Mouse (Mus musculus) left cerebral cortex, adult 8-10 months (tissue): ENCODE measurements around the gene Mgst1. TPM values are rescaled to one million over a fixed set of nuclear protein-coding genes. Genes with fewer than 3 reads are reported as not detected.

Experiments used
- DNase-seq, 2 experiments: peaks; one replicate each; pipeline ENCODE4 v3.0.0; 2022; ENCODE audit warnings: low spot score in 2 of 2
- total RNA-seq, 4 experiments: library from RNA; stranded (reverse); gene quantifications; 2 replicates each; pipeline ENCODE4 v1.2.4; 2022

Mgst1 gene
- 10 to 100 TPM; 12.8 to 19.0 (median 17.3) TPM for total RNA-seq

GRCm38 (mm10) chr6:138139930-138140329 is at the start of gene Mgst1:
Gene Mgst1, plus strand, starts transcription at chr6:138140316.
- DNase-seq: no peak

GRCm38 (mm10) chr6:138092432-138092831 is 47.7 kb upstream of the Mgst1 start:
- DNase-seq: no peak

- no peak for DNase-seq
Observed at GRCm38 (mm10) chr6:138095060-138095459, 45.1 kb upstream of the Mgst1 start.

DNA sequence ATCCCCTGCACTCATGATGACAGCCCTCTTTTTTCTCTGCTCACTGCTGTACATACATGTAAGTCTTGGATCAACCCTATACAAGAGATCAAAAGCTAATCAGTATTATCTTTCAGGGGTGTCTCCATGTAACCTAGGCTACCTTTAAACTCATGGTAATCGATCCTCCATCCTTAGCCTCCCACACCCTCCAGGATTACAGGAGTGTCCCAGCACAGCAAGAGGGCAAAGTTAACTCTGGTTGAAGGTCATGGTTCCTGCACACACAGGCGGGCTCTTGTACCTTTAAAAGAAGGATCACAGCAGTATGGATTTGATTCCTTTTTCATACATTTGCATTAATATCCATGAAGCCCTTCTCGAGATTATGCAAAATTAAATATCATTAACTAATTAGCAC is 40.5 kb upstream of the Mgst1 start:
- no peak for DNase-seq

- no peak for DNase-seq
Observed at GRCm38 (mm10) chr6:138101843-138102242, 38.3 kb upstream of the Mgst1 start.

DNA sequence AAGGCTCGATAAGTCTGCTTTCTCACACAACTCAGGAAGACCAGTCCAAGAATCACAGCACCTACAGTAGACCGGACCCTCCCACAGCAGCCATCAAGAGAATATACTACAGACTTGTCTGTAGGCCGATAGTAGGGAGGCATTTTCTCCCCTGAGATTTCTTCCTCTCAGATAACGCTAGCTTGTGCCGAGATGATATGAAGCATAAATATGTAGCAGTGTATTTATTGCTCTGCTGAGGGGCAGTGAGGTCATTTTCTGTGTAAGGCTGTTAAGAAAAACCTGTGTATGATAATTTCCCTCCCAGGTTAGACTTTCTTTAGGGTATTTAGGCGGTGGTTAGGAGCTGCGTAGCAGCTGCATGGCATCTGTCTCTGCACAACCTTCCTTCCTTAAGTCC is 37.2 kb upstream of the Mgst1 start:
- DNase-seq: no peak

- no peak for DNase-seq
Observed at GRCm38 (mm10) chr6:138104559-138104958, 35.6 kb upstream of the Mgst1 start.

DNA sequence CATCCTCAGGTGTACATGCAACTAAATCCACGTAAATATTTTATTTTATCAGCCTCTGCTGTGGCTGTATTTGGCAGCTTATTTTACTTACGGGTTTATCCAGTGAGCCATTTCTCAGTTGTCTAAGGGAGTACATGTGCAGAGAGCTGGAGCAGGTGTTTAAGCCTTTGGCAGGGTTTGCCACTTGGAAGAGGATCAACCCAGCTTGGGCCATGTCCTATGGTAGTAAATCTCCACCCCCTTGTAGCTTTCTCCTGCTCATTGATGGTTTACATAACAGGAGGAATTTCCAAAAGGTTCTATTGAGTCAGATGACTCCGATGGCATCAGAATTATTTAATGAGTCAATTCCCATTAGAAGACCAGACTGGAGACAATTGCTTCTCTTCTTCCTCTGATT is 22.6 kb upstream of the Mgst1 start:
- DNase-seq: no peak

GRCm38 (mm10) chr6:138128392-138129335 is 11.5 kb upstream of the Mgst1 start:
- DNase-seq: no peak

DNA sequence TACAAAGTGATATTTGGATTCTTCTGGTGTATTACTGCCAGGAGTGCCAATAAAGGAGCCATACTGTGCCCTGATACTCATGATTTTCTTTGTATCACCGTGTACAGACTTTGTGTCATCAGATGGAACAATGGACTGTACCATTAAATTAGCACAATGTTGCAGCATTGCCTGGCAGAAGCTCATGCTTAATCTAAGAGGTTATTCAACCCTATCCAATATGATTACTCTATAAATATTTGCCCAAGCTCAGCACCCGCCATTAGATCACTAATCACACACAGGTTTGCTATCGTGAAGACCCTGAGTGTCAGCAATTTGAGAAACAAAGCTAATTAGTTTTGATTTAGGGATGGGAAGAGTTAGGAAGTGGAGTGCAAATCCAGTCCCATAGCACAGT is 9.6 kb upstream of the Mgst1 start:
- no peak for DNase-seq

GRCm38 (mm10) chr6:138140336-138140735 is 220 bp downstream of the Mgst1 start:
- no peak for DNase-seq

GRCm38 (mm10) chr6:138141111-138141592 is 1.0 kb downstream of the Mgst1 start:
- no peak for DNase-seq

DNA sequence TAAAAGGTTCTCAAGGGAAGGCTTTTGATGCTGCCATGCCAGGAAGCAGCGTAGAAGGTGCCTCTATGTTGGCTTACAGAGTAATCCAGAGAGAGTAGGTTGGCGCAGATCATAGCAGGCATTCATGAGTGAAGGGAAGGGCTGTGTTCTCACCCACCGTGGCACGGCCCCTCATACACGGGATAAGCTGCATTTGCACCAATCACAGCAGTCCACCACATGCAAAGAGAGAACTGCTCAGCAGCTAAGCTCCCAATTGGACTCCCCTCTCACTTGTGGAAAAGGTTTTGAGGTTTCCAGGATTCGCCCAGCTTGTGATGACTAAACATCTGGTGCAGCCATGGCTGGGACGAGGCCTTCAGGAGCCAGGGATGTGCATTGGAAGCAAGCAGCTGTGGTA is 2.5 kb downstream of the Mgst1 start:
- DNase-seq: no peak

DNA sequence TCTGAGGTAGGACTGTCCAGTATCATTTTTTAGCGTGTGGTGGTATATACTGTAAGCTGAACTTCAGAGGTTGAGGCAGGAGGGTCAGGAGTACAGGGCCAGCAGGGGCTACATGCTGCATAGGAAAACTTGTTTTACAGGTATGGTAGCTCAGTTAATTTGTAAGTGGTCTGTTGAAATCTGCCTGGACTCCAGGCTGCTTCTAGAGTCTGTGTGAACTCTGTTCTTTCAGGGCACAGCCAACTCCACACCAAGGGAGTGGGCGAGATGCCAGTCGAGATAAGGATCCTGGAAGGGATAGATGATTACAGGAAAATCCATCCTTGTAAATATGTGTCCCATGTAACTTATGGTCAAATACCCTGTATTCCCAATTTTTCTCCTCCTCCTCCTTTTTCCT is 3.3 kb downstream of the Mgst1 start:
- DNase-seq: no peak

DNA sequence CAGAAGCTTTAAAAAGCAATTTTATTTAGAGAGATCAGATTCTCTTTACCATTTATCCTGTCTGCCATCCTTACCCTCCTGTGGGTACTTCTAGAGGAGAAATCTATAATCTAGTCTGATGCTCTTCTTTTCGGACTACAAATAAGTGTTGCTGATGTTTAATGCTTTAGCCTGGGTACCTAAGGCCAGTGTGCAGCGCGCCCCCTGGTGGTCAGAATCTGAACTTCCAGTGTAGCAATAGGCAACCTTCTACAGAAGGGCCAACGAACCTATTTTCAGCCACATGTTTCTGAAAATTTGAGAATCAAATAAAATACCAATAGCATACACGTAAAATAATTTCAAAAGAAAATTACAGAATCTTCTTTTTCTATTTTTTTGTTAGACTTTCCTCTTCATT is 13.0 kb downstream of the Mgst1 start:
- peak in 1 of 2 experiments; percentile 80 for DNase-seq

DNA sequence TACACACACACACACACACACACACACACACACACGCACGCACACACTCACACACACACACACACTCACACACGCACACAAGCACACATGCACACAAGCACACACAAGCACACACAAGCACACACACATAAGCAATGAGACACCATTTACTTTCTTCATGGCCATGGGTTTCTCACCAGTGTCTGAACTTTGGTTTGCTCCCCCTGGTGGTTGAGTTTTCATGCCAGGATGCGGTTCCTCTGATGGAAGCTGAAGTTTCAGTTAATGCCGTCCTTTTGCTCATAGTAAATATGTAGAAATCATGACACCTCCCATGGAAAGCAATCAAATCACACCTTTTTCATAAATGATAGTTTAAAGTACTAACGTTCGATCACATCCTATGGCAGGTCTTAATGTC is 23.8 kb downstream of the Mgst1 start:
- no peak for DNase-seq

- DNase-seq: peak; percentile 8 to 18
Observed at GRCm38 (mm10) chr6:138171480-138172224, 31.5 kb downstream of the Mgst1 start.

Other genes with a start within 250 kb of the Mgst1 start
- under 1 TPM in 3 of 4 experiments, not detected in 1; 0.15 to 0.81 (median 0.41) TPM for gene Slc15a5, start 60.4 kb upstream of the Mgst1 start, total RNA-seq